Mouse (Mus musculus) liver, postnatal 0 days (tissue): ENCODE results near the gene 9230102O04Rik. TPM values are rescaled to one million over a fixed set of nuclear protein-coding genes. Genes with fewer than 3 reads are reported as not detected.
A peak's percentile ranks its signal among the peaks of the same experiment; 100 is the strongest.

Source experiments
- ATAC-seq: fragments of 200-750 bp; cut with Nextera tagmentation; 2 replicates; pipeline ENCODE4 v1.8.0; 2017; ENCODE audit warnings: mild to moderate bottlenecking, moderate library complexity
- DNase-seq: peaks from one replicate; pipeline ENCODE4 v3.0.0-alpha.2; 2016
- H3K27ac ChIP-seq: fragments of 300-500 bp; sonication (generic); 2 replicates; pipeline ENCODE4 v1.5.1; 2014; ENCODE audit warnings: antibody characterized with exemption, moderate library complexity, mild to moderate bottlenecking, low read depth
- H3K27me3 ChIP-seq: fragments of 300-500 bp; sonication (generic); 2 replicates; pipeline ENCODE4 v1.6.1; 2014; ENCODE audit warnings: low read length, control low read depth, mixed read lengths; ENCODE audit not compliant: insufficient read depth
- H3K36me3 ChIP-seq: fragments of 300-500 bp; sonication (generic); replicated peaks from 2 replicates; pipeline ENCODE4 v1.6.1; 2014; ENCODE audit warnings: mild to moderate bottlenecking, control low read depth, low read length, moderate library complexity, mixed read lengths; ENCODE audit not compliant: insufficient read depth
- H3K4me1 ChIP-seq: fragments of 300-500 bp; sonication (generic); 2 replicates; pipeline ENCODE4 v1.6.1; 2014; ENCODE audit warnings: antibody characterized with exemption, mild to moderate bottlenecking, control low read depth; ENCODE audit not compliant: insufficient read depth
- H3K4me2 ChIP-seq: fragments of 300-500 bp; sonication (generic); 2 replicates; pipeline ENCODE4 v1.6.1; 2014; ENCODE audit warnings: low read depth, mild to moderate bottlenecking, low read length, moderate library complexity, mixed read lengths
- H3K4me3 ChIP-seq: fragments of 300-500 bp; sonication (generic); 2 replicates; pipeline ENCODE4 v1.5.1; 2014; ENCODE audit warnings: low read depth, low read length
- H3K9ac ChIP-seq: fragments of 300-500 bp; sonication (generic); replicated peaks from 2 replicates; pipeline ENCODE4 v1.6.1; 2014; ENCODE audit warnings: mild to moderate bottlenecking, moderate library complexity
- H3K9me3 ChIP-seq: fragments of 300-500 bp; sonication (generic); 2 replicates; pipeline ENCODE4 v1.6.1; 2016; ENCODE audit warnings: mild to moderate bottlenecking, control low read depth, low read length, mixed read lengths
- CTCF ChIP-seq: sonication (generic); IDR thresholded peaks from 2 replicates; pipeline ENCODE4 v1.5.1; 2016; ENCODE audit warnings: antibody characterized with exemption, low read depth
- EP300 ChIP-seq: IDR thresholded peaks from 2 replicates; pipeline ENCODE4 v1.6.1; 2016; ENCODE audit warnings: antibody characterized with exemption, low read depth, mild to moderate bottlenecking
- WGBS: fragments of 180-500 bp; shearing (Covaris S2); extraction: QIAGEN DNeasy Blood & Tissue Kit; methylation state at CpG from one replicate; pipeline ENCODE4 v1.1.7; 2014; ENCODE audit not compliant: insufficient replicate concordance; 5-methylcytosine and 5-hydroxymethylcytosine counted together
- polyA plus RNA-seq: library from polyadenylated mRNA; unstranded; fragments of >200 nt; fragmentation: Nextera tagmentation; extraction: Ambion mirVana; gene quantifications from 2 replicates; pipeline ENCODE4 v1.2.1, GENCODE M21; 2015

Gene 9230102O04Rik
- polyA plus RNA-seq, 1 experiment from 2014 or later: not detected

- Histone ChIP-seq H3K27ac (no peak overlapping the region), H3K4me1 (peaks cover 6% of the 10 kb centered on the region), H3K4me2 (no peak overlapping the region), H3K4me3 (no peak overlapping the region), H3K9me3 (no peaks in the 10 kb centered on the region), H3K36me3 (no peaks in the 10 kb centered on the region), H3K27me3 (peaks cover 91% of the 10 kb centered on the region), H3K9ac (no peak overlapping the region)
- ATAC-seq (no peak), DNase-seq (no peak)
- WGBS: 9% methylated on average over 6 of the region's 6 CpGs
- TF ChIP-seq CTCF: no peak
These were observed 4.1 kb upstream of the 9230102O04Rik start for GRCm38 (mm10) chr2:9893272-9893953.

- Histone ChIP-seq H3K4me1 (peaks cover 6% of the 10 kb centered on the region), H3K9me3 (no peaks in the 10 kb centered on the region), H3K27me3 (peaks cover 89% of the 10 kb centered on the region), H3K9ac (no peak overlapping the region), H3K4me3 (no peak overlapping the region), H3K4me2 (no peak overlapping the region), H3K36me3 (no peaks in the 10 kb centered on the region), H3K27ac (no peak overlapping the region)
- WGBS: 8% methylated on average over 7 of the region's 7 CpGs
- ATAC-seq (no peak), DNase-seq (no peak)
- TF ChIP-seq CTCF (no peak), EP300 (no peak)
These were observed 3.2 kb upstream of the 9230102O04Rik start for GRCm38 (mm10) chr2:9892541-9892940.

GRCm38 (mm10) chr2:9890906-9891305, 1.6 kb upstream of the 9230102O04Rik start:
- Histone ChIP-seq H3K36me3 (no peaks in the 10 kb centered on the region), H3K4me2 (no peak overlapping the region), H3K27me3 (peaks cover 89% of the 10 kb centered on the region), H3K4me3 (no peak overlapping the region), H3K9me3 (no peaks in the 10 kb centered on the region), H3K4me1 (peaks cover 6% of the 10 kb centered on the region), H3K9ac (no peak overlapping the region), H3K27ac (no peak overlapping the region)
- TF ChIP-seq EP300 (no peak), CTCF (no peak)
- ATAC-seq (no peak), DNase-seq (no peak)
- WGBS: 10% methylated on average over 5 of the region's 5 CpGs

- TF ChIP-seq CTCF: no peak
- no peak for TF ChIP-seq EP300
- 10% methylated on average over 8 of the region's 8 CpGs for WGBS
- Histone ChIP-seq H3K9ac (no peak overlapping the region), H3K4me1 (peaks cover 6% of the 10 kb centered on the region), H3K9me3 (no peaks in the 10 kb centered on the region), H3K27ac (no peak overlapping the region), H3K27me3 (peaks cover 89% of the 10 kb centered on the region), H3K4me2 (peak overlapping the region; percentile 69; the same call in 1 of the 2 replicates), H3K4me3 (no peak overlapping the region), H3K36me3 (no peaks in the 10 kb centered on the region)
- DNase-seq (no peak), ATAC-seq (no peak)
These were observed 911 bp upstream of the 9230102O04Rik start for GRCm38 (mm10) chr2:9890251-9890650.

- WGBS: under 1% methylated on average over 23 of the region's 23 CpGs
- no peaks in the 10 kb centered on the region for H3K36me3 ChIP-seq
- H3K9me3 ChIP-seq: no peaks in the 10 kb centered on the region
- ATAC-seq: peak; percentile 68; the same call in 1 of the 2 replicates
- H3K27ac ChIP-seq: no peak within 1 kb of the TSS
- peak within 1 kb of the TSS; percentile 69 for H3K4me2 ChIP-seq
- H3K4me1 ChIP-seq: peaks cover 6% of the 10 kb centered on the region
- peak within 1 kb of the TSS; percentile 37 for H3K4me3 ChIP-seq
- peaks cover 89% of the 10 kb centered on the region for H3K27me3 ChIP-seq
- H3K9ac ChIP-seq: no peak within 1 kb of the TSS
- no peak for DNase-seq
- no peak for TF ChIP-seq CTCF
- no peak for TF ChIP-seq EP300
These were observed 377 bp upstream of the 9230102O04Rik start, which contains the start of gene Gata3 for GRCm38 (mm10) chr2:9889651-9890183. Gata3 (minus strand) TSS chr2:9890034.

- 9% methylated on average over 7 of the region's 7 CpGs for WGBS
- H3K4me2 ChIP-seq: no peak overlapping the region
- H3K4me1 ChIP-seq: peaks cover 20% of the 10 kb centered on the region
- DNase-seq (no peak), ATAC-seq (no peak)
- TF ChIP-seq CTCF (no peak), EP300 (no peak)
- H3K9me3 ChIP-seq: no peaks in the 10 kb centered on the region
- H3K27ac ChIP-seq: no peak overlapping the region
- no peak overlapping the region for H3K4me3 ChIP-seq
- H3K9ac ChIP-seq: no peak overlapping the region
- peaks cover 89% of the 10 kb centered on the region for H3K27me3 ChIP-seq
- no peaks in the 10 kb centered on the region for H3K36me3 ChIP-seq
These were observed 1.7 kb downstream of the 9230102O04Rik start for GRCm38 (mm10) chr2:9887636-9888035.
